Mouse (Mus musculus) thymus, adult 2 months (tissue): ENCODE results near the gene Lrp6.

Experiments
- CTCF ChIP-seq: fragments of 200-500 bp; IDR thresholded peaks from 2 replicates; pipeline ENCODE4 v1.5.1; 2012; ENCODE audit warnings: mild to moderate bottlenecking, control low read depth, low read length, moderate library complexity, borderline replicate concordance; ENCODE audit not compliant: control insufficient read depth, poor library complexity, insufficient read depth; ENCODE audit errors: extremely low read depth
- POLR2A ChIP-seq: fragments of 200-500 bp; IDR thresholded peaks from 2 replicates; pipeline ENCODE4 v1.6.1; 2012; ENCODE audit warnings: mild to moderate bottlenecking, low read length, control low read depth, moderate library complexity; ENCODE audit not compliant: control insufficient read depth, poor library complexity, insufficient read depth; ENCODE audit errors: extremely low read depth

GRCm38 (mm10) chr6:134513896-134514510 lies 52.8 kb downstream of the Lrp6 start:
- TF ChIP-seq CTCF (no peak), POLR2A (no peak)
